Mouse (Mus musculus): ENCODE data around the gene Onecut3.

Gene Onecut3

DNA sequence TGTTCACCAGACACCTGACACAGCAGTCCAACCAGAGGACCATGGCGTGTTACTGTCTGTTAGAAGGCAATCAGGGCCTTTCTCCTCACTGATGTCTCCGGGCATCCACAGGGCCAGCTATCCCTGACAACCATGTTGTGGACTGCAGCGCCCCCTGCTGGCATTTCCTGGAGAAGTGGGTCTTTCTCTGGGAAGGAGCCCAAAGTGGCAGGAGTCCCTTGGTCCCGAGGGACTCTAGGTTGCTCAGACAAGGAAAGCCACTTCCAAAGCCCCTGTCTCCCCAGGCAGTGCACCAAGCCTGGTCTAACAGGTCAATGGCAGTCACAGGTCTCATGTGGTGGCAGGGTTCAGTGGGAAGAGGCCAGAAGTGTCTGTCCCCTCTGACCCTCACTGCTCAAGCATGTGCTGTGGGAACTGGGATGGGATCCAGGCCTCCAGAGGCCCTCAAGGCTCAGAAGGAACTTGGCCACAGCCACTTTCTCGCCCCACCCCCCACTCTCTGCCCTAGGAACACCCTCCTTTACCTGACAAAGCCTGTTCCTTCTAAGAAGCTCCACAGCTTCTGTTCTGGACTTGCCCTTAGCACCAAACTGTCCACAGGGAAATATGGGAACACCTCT, 62.8 kb downstream of the Onecut3 start:
- DNase-seq = peak; percentile 72

- peak; percentile 51 for DNase-seq
Observed at GRCm38 (mm10) chr10:80559431-80559830, 64.8 kb downstream of the Onecut3 start.

- no peak for DNase-seq
Observed at GRCm38 (mm10) chr10:80560621-80561020, 66.0 kb downstream of the Onecut3 start.

- peak; percentile 89 for DNase-seq
Observed at GRCm38 (mm10) chr10:80561116-80561944, 66.7 kb downstream of the Onecut3 start, which contains the start of gene Rexo1. Gene Rexo1, minus strand, starts transcription at chr10:80561560.

DNA sequence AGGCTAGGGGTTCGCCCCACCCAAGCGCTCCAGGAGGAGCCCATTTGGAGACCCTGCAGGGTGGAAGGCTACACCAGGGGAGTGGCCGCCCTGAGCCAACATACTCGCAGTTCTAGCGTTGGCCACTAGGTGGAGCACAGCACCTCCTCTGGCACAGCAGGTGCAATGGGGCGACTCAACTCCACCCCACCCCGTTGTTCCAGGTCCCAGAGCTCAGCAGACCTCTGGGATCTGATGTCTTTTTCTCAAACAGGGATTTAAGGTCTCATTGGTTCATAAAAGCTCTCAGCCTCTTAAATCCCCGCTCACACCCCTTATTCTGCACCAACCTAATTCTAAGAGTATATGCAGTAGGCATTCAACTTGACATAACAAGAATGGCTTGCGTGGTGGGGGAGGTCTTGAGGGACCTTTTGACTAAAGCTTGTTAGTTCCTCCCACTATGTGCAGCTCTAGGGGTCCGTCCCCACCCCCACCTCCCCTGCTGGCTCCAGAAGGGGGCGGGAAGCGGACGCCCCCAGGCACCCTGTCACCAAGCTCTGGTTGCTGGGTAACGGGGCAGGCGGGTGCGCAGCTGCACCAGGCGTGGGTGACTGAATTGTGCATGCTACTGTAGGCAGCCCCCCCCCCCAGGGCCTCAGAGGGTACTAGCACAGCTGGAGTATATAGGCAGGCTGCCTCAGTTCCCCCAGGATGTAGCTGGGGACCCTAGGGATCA, 71.9 kb downstream of the Onecut3 start:
- peak; percentile 84 for DNase-seq
